Mouse (Mus musculus) ovary, postnatal 10 days (tissue): ENCODE data around the gene Rtn2.
A peak's percentile ranks its signal among the peaks of the same experiment; 100 is the strongest.
"Not testable (repeated sequence)": the region's sequence is repeated elsewhere in the genome, so short reads cannot be mapped to it uniquely, and the experiment has no call there.

Experiments
- DNase-seq: peaks from one replicate; pipeline ENCODE4 v3.0.0; 2022; ENCODE audit warnings: low spot score

Gene Rtn2

DNA sequence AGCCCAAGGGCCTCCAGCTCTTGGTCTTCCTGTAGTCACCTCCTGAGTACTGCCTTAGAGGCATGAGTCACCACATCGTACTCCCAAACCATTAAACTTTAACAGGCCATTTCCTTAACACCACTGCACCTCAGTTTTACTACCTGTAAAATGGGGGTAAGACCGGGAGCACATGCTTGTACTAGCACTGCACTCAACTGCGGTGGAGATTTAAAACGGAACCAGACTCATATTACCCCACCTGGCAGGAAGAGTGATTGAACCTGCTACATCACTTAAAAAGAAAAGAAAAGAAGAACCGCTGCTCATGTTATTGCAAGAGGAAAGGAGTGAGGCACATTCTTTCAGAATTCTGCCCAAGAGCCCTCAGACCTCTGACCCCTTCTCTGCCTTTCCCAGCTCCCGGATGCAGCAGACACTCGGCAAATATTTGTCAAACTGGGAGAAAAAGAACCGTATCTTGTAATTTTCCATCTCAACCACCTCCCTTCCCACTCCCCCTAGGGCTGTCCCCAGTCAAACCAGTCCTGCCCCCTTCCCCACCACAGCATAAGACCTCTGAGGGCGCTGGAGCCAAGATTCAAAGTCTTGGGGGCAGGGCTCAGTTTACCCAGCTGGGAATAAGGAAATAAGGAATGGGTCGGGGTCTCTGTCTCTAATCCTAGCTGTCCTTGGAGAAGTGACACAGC is 13.3 kb upstream of the Rtn2 start:
- no peak for DNase-seq

DNA sequence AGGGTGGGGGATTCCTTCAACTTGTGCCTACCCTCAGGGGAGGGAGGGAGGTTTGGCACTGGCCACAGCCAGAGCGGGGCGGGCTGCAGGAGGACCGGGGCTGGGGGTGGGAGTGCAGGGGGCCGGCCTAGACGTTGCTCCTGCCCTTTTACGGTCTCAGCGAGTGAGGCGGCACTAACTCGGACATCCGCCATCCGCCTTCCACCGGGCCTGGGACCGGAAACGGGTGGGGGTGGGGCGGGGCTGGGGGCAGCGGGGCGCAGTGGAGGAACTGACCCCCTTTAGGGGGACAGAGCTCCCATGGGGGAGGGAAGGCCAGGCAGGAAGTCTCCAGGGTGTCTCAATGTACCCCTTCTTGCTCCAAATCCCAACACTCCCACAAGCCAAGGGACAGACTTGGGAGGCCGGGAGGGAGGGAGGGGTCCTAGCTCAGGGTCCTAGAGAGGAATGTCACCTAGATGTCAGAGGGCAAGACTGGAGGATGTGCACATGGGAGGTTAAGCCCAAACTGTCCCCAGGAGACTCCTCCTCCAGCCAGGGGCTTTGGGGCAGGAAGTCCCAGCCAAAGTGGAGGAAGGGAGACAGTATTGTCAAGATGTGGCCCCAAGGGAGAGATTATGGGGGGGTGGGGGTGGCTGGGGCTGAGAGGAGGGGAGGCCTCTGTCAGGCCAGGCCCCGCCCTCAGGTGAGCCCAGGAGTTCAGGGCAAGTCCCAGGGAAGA is 12.5 kb upstream of the Rtn2 start:
- no peak for DNase-seq

DNA sequence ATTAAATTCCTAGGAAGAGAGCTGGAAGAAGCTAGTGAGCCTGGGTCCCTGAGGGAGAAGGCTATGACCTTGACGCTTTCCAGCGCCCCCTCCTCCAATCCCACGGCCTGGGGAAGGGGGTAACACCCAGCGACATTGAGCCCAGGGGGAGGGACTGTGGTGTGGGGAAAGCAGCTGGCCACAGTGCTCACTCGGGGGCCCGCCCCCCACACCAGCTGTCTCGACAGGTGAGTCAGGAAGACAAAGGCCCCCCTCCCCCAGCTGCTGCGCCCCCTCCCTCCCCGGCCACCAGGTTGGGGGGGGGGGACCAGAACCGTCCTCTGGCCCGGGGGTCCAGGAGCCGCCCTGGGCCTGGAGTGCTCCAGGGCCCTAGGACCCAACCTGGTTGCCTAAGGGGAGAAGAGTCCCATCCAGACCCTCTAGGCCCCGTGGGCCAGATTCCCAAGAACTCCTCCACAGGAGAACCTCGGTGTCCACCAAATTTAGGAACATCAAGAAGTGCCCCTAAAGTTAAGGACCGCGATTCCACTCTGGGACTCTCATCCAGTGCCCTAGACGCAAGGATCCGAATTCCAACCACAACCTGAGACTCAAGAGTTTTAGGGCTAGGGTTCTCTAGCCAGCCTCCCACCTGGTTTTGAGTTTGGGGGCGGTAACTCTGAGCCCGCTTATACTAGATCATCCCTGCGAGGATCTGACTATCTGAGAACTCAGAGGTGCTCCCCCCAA is 11.8 kb upstream of the Rtn2 start:
- DNase-seq: peak; percentile 19

DNA sequence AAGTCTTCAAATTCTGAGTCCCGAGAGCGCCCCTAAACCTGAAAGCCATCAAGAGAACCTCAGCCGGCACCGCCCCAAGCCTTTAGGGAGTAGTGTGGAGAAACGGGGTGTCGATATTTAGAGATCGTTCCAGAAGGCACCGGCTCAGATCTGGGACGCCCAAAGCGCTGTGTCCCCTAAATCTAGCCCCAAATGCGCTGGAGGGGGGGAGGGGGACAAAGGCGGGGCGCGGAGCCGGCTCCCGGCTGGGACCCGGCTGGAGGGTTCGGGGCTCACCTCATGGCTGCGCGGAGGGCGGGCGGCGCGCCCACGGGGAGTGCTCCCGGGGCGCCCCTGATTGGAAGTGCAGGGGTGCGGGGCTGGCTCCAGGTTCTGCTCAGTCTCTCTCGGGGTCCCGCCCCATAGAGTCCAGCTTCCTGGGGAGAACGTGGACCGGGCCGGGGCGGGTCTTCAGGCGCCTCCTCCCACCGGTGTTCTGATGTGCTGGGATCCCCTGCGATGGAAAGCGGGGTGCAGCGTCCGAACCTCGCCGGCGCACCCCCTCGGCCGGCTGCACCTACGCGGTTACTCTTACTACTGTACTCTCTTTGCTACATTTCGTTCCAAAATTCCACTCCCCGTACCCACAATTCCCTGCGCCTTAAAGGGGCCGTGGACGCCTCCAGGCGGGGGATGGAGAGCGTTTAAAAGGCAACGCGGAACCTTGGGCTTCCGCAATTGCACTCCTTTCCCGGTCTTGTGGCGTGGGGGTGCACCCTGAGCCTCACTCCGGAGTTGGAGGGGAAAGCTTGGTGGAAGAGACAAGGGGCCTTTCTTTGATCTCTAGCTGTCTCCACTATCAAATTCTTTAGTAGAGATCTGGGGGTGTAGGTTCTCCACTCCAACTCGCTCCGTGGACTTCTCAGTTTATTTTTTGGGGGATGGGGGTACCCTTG is 10.9 kb upstream of the Rtn2 start, which contains the start of gene Vasp:
Vasp (minus strand) TSS at position 580 of the 935 bp plus-strand sequence.
- peak; percentile 73 for DNase-seq

DNA sequence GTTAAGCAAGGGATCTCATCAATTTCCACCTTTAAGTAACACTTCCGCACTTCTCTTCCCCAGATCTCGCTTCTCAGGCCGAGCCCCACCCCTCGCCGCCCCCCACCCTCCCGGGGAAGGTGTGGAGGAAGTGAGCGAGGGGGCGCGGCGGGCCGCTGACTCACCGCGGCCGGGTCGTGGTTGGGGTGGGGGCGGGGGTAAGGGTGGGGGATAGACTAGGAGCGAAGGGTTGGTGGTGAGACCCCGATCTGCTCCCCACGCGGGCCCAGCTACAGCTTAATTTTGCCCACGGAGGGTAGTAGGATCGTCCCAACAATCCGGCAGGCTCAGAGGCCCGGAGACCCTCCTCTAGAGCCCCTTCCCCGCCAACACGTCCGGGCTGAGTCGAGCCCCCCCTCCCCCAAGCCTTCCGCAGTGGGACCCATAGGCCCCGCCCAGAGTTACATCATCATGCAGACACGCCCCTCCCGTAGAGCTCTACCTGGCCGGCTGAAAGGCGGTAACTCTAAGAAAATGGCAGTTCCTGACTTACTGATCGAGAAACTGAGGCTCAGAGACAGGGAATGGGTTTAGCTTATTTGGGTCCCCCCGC is 10.2 kb upstream of the Rtn2 start:
- DNase-seq: peak; percentile 41

DNA sequence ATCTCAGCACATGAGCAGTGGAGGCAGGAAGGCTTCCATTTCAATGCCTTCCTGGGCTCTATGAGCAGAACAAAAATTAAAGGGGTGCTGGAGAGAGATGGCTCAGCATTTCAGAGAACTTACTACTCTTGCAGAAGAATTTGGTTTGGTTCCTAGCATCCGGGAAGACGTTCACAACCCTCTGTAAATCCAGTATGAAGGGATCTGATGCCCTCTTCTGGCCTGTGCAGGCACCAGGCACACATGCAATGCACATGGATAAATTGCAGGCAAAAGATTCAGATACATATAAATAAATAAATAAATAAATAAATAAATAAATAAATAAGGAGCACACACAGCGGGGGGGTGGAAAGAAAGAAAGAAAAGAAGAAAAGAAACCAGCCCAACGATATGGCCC is 6.2 kb upstream of the Rtn2 start:
- DNase-seq: no peak

DNA sequence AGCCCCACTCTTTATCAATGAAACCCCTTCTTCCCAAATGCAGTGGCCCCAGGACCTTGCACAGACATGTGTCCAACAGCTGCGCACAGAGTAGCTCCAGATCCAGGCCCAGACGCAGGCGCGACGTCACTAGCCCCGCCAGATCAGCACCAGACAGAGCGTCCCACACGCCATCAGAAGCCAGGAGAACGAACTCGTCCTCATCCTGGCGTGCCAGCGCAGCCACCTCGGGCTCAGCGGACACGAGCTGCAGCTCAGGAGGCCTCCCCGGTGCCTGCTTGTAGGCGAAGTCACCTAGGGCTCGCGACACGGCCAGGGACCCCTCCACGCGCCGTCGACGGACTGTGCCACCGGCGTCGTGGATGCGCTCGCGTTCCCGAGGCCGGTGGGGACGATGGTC is 3.4 kb upstream of the Rtn2 start:
- DNase-seq: no peak

DNA sequence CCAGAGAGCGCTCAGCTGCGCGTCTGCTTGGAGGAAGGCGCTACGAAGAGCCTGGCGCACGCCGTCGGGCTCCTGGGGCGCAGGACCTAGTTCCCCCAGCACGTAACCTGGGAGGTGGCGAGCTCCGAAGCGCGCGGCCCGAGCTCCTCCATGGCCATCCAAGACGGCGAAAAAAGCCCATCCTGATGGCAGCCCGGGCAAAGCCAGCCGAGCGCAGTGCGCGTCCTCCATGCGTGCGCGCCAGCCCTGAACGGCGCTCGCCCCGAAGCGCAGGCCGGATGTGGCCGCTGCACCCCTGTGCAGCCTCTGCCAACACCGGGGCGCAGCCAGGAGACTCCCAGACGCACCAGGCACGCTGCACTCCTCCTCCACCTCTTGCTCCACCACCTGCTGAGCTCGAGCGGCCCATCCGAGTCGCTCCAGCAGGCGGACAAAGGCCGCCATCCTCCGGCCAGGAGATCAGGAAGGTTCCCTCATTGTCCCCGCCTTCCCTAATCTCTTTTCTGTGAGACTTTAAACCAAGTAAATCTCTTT is 2.8 kb upstream of the Rtn2 start, which contains the start of gene Ppm1n:
Ppm1n (minus strand) TSS at position 484 of the 534 bp plus-strand sequence.
- DNase-seq: no peak

DNA sequence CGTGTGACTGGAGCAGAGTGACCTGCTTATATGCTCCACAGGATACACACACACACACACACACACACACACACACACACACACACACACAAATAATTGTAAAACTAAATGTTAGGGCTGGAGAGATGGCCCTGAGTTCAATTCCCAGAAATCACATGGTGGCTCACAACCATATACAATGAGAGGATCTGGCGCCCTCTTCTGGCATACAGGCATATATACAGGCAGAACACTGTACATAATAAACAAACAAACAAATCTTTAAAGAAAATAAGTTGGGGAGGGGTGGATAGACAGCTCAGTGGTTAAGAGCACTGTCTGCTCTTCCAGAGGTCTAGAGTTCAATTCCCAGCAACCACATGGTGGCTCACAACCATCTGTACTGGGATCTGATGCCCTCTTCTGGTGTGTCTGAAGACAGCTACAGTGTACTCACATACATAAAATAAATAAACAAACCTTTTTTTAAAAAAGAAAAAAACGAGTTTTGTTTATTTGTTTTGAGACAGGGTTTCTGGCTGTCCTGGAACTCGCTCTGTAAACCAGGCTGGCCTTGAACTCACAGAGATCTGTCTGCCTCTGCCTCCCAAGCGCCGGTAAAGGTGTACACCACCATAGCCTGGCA is 632 bp upstream of the Rtn2 start:
- not testable (repeated sequence) for DNase-seq

DNA sequence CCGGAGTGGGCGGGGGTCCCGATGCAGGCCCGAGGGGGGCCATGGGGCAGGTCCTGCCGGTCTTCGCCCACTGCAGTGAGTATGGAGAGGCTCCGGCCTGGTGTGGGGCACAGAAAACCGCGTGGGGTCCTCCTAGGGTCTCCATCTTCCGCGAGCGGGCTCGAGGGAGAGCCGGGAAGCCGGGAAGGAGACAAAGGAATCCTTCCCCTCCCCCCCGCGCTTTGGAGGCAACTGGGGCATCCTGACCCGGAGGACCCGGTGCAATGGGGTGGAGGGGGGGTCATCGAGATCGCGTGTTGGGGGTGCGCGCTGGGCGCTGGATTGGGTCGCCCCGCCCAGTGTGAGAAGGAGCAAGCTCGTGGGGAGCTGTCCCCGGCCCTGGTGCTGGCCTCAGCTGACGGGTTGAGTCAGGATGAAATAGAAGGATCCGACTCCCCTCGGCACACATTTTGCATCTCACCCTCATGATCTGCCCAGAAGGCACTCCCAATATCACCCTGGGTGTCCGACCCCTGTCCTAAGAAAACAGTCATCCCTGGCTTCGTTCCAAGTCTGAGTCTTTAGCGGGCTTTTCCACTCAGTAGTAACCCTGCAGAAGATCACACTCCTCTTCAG is 474 bp downstream of the Rtn2 start:
- peak; percentile 50 for DNase-seq

DNA sequence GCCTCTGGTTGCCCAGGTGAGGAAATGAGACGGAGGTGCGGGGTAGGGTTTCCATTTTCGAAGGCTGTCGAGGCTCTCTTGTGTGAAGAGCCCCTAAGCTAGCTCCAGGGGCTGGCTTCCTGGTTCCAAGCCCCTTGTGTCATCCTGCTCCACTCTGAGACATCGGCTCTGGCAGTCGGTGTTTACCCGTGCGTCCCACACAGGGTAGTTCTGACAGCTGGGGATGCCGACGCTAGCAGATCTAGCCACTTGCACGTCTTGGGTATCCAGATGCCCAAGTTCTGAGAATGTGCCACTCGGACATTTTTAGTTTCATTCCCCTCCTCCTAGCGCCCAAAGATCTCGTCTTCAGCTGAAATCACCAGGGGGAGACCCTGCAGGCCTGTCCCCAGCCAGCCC is 981 bp downstream of the Rtn2 start:
- no peak for DNase-seq

DNA sequence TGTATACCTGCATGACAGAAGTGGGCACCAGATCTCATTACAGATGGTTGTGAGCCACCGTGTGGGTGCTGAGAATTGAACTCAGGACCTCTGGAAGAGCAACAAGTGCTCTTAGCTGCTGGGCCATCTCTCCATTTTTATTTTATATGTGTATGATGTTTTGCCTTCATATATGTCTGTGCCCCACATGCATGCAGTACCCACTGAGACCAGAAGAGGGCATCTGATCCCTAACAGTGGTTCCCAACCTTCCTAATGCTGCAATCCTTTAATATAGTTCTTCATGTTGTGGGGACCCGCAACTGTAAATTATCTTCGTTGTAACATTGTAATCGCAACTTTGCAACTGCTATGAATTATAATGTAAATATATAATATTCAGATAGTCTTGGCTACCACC is 2.3 kb downstream of the Rtn2 start:
- no peak for DNase-seq

DNA sequence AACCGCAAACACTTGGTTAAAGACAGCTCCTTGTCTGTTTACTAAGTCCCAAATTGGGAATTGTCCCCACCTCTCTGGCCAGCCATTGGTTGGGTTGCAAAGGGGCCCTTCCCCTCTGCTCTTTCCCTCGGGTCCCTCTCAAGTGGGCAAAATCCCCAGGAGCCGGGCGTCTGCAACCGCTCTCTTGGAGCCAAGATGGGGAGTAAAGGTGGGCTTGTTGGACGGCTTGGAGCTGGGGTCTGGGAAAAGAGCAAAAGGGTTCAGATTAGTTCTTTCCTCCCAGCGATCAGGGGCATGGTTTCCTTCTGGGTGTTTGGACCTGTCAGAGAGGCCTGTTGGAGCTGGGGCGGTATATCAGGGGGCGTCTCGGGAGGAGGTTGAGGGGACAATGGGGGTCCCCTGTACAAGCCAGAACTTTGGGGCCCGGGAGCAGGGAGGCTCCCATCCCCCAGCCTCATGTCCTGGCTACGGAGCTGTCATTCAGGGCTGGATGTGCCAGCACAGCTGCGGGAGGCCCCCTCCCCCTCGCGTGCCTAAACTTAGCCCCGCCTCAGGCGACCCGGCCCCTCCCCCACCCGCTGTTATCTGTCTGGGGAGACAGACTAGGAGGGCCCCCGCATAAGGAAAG is 8.7 kb downstream of the Rtn2 start:
- DNase-seq: no peak

DNA sequence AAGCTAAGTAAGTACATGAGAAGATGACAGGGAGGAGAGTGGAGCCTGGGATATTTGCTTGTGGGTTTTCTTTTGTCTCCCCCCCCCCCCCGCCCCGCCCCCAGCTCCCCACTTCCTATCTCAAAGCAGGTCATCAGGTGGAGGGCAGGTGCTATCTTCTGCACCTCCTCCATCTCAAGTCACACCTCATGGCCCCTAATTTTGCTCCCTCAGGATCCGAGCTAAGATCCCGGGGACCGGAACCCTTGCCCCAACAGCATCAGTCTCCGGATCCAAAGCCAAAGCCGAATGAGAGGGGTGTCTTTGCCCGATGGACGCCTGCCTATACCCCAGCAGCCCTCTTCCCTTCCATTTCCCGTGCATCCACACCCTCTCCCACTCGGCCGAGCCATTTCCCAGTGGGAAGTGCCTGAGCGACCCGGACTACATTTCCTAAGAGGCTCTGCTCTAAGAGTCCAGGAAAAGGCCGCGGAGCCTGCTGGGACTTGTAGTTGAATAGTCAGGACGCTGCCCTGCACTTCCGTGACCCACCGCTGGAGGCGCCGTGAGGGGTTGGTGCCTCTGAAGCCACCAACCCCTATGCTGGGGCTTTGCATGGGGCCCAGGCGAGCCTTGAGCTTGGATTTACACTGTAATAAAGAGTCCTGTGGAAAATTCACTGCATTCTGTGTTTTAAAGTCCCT is 13.2 kb downstream of the Rtn2 start:
- DNase-seq: peak; percentile 97

DNA sequence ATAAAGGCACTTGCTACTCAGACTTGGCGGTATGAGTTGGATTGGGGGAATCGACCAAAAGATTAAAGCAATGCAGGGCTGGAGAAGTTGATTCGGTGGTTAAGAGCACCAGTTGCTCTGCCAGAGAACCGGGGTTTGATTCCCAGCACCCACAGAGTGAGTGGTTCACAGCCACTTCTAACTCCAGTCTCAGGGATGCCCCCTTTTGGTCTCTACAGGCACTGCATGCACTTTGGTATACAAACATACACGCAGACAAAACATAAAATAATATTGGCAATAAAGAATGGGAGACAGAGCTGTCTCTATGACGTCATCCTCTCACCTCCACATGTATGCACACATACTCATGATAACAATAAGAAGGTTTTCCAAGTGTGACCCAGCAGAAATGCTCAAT is 14.6 kb downstream of the Rtn2 start:
- DNase-seq: no peak

DNA sequence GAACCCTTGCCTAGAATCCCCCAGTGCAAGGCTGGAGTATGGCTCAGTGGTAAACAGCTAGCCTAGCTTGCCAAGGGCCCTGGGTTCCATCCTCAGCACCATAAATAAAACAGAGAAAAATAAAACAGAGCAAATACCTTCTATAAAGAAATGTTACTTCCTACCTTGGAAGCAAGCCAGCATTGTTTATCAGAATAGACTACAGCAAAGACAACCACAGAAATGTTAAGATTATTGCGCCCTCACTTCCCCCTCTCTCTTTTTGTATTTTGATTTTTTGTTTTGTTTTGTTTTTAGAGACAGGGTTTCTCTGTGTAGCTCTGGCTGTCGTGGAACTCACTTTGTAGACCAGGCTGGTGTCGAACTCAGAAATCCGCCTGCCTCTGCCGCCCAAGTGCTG is 15.4 kb downstream of the Rtn2 start:
- no peak for DNase-seq

DNA sequence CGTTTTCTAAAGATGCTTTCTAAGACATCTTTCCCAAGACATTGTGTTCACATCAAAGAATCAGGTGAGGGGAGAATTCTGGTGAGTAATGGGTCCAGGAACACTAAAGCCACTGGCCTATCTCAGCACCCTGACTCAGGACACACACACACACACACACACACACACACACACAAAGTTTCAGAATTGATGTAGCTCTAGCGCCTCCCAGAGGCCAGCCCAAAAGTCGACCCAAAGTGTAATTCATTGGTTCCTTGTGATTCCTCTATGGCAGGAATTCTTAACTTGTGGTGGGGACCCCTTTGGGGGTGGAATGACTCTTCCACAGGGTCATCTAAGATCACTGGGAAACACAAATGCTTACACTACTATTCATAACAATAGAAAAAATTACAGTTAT is 16.8 kb downstream of the Rtn2 start:
- no peak for DNase-seq

DNA sequence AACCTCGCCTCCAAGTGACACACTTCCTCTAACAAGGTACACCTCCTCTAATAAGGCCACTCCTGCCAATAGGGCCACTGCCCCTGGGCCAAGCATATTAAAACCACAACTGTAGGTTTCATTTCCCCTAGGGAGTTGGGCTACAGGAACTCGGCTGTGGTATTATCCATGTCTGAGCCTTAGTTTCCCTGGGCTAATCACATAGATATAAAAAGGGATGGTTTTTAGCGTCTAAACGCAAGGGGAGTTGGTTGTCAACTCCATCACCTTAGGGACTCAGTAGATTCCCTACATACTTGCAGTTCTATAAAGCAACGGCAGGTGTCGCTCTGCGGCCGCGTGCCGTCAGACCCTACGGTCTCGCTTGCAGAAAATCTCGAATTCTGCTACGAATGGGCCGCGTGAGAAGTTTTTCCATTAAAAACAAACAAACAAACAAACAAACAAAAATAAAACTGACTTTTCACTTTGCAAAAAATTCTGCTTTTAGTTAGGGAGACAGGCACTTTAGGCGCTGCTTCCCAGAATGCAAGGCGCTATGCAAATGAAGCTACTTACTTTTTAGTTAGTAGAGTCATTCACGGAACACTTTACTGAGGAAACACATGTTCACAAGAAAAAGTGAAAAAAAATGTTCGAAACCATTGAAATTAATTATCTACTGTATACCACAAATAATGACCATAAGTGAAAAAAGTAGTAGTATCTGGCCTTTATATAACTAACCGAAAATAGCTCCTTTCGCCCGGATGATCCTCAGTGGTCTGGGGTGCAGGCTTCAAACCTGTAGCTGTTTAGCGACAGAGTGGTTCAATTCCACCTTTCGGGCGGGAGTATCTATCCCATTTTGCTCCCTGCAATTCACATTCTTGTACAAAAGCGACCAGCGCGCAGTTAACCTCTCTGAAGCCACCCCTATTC is 18.3 kb downstream of the Rtn2 start:
- peak; percentile 63 for DNase-seq
